Mouse (Mus musculus) midbrain, embryonic 14.5 days (tissue): Measurements from ENCODE around the gene Fto. TPM values are rescaled to one million over a fixed set of nuclear protein-coding genes. Genes with fewer than 3 reads are reported as not detected.
A peak's percentile ranks its signal among the peaks of the same experiment; 100 is the strongest.

Experiments
- ATAC-seq: fragments of 200-750 bp; cut with Nextera tagmentation; 2 replicates; pipeline ENCODE4 v1.8.0; 2017; ENCODE audit warnings: moderate number of reproducible peaks, moderate library complexity; ENCODE audit not compliant: low FRiP score, low TSS enrichment
- DNase-seq: peaks from one replicate; pipeline ENCODE4 v3.0.0-alpha.2; 2015
- H3K27ac ChIP-seq: fragments of 300-500 bp; sonication (generic); replicated peaks from 2 replicates; pipeline ENCODE4 v1.5.1; 2014; ENCODE audit warnings: mild to moderate bottlenecking, low read depth, low read length, moderate library complexity
- H3K27me3 ChIP-seq: fragments of 300-500 bp; sonication (generic); 2 replicates; pipeline ENCODE4 v1.6.1; 2014; ENCODE audit warnings: low read length, control low read depth, mixed read lengths; ENCODE audit not compliant: control insufficient read depth, insufficient read depth
- H3K36me3 ChIP-seq: fragments of 300-500 bp; sonication (generic); 2 replicates; pipeline ENCODE4 v1.6.1; 2014; ENCODE audit warnings: low read length, control low read depth; ENCODE audit not compliant: control insufficient read depth, insufficient read depth
- H3K4me1 ChIP-seq: fragments of 300-500 bp; sonication (generic); 2 replicates; pipeline ENCODE4 v1.6.1; 2014; ENCODE audit warnings: mild to moderate bottlenecking, antibody characterized with exemption, low read length, control low read depth; ENCODE audit not compliant: control insufficient read depth, insufficient read depth
- H3K4me2 ChIP-seq: fragments of 300-500 bp; sonication (generic); 2 replicates; pipeline ENCODE4 v1.6.1; 2014; ENCODE audit warnings: mild to moderate bottlenecking, low read length, moderate library complexity
- H3K4me3 ChIP-seq: fragments of 300-500 bp; sonication (generic); replicated peaks from 2 replicates; pipeline ENCODE4 v1.5.1; 2014; ENCODE audit warnings: low read depth, low read length
- H3K9ac ChIP-seq: fragments of 300-500 bp; sonication (generic); replicated peaks from 2 replicates; pipeline ENCODE4 v1.6.1; 2014; ENCODE audit warnings: mild to moderate bottlenecking, low read length, moderate library complexity
- H3K9me3 ChIP-seq: fragments of 300-500 bp; sonication (generic); 2 replicates; pipeline ENCODE4 v1.6.1; 2016; ENCODE audit warnings: low read length, control low read depth, mixed read lengths; ENCODE audit not compliant: control insufficient read depth
- WGBS: fragments of 180-500 bp; shearing (Covaris S2); extraction: QIAGEN DNeasy Blood & Tissue Kit; methylation state at CpG from one replicate; pipeline ENCODE4 v1.1.7; 2014; 5-methylcytosine and 5-hydroxymethylcytosine counted together
- polyA plus RNA-seq: library from polyadenylated mRNA; unstranded; fragments of >200 nt; fragmentation: Nextera tagmentation; extraction: Ambion mirVana; gene quantifications from 2 replicates; pipeline ENCODE4 v1.2.1, GENCODE M21; 2014

The Fto gene
- polyA plus RNA-seq, 1 experiment from 2014 or later, result 161 TPM

- Histone ChIP-seq H3K36me3 (no peaks in the 10 kb centered on the region), H3K4me3 (no peak overlapping the region), H3K9ac (no peak overlapping the region), H3K4me2 (no peak overlapping the region), H3K27ac (no peak overlapping the region), H3K4me1 (no peaks in the 10 kb centered on the region), H3K27me3 (no peaks in the 10 kb centered on the region), H3K9me3 (no peaks in the 10 kb centered on the region)
- no peak for DNase-seq
- WGBS, result 86% methylated on average over 11 of the region's 11 CpGs
- ATAC-seq, result no peak
Measured at GRCm38 (mm10) chr8:91584620-91585415, 271.5 kb downstream of the Fto start.

GRCm38 (mm10) chr8:91592436-91593105, 279.2 kb downstream of the Fto start:
- Histone ChIP-seq H3K27me3 (no peaks in the 10 kb centered on the region), H3K4me1 (peaks cover 25% of the 10 kb centered on the region), H3K4me2 (peak overlapping the region; percentile 29), H3K27ac (no peak overlapping the region), H3K36me3 (no peaks in the 10 kb centered on the region), H3K9ac (no peak overlapping the region), H3K9me3 (no peaks in the 10 kb centered on the region), H3K4me3 (no peak overlapping the region)
- WGBS, result 19% methylated on average over 10 of the region's 10 CpGs
- DNase-seq (peak; percentile 51), ATAC-seq (no peak)

GRCm38 (mm10) chr8:91593202-91593781, 280.0 kb downstream of the Fto start:
- H3K9me3 ChIP-seq, result no peaks in the 10 kb centered on the region
- H3K27me3 ChIP-seq, result no peaks in the 10 kb centered on the region
- ATAC-seq (no peak), DNase-seq (peak; percentile 43)
- H3K4me1 ChIP-seq, result peaks cover 25% of the 10 kb centered on the region
- no peak overlapping the region for H3K27ac ChIP-seq
- H3K36me3 ChIP-seq, result no peaks in the 10 kb centered on the region
- no peak overlapping the region for H3K4me3 ChIP-seq
- 27% methylated on average over 12 of the region's 12 CpGs for WGBS
- no peak overlapping the region for H3K9ac ChIP-seq
- H3K4me2 ChIP-seq, result peak overlapping the region; percentile 29

DNA sequence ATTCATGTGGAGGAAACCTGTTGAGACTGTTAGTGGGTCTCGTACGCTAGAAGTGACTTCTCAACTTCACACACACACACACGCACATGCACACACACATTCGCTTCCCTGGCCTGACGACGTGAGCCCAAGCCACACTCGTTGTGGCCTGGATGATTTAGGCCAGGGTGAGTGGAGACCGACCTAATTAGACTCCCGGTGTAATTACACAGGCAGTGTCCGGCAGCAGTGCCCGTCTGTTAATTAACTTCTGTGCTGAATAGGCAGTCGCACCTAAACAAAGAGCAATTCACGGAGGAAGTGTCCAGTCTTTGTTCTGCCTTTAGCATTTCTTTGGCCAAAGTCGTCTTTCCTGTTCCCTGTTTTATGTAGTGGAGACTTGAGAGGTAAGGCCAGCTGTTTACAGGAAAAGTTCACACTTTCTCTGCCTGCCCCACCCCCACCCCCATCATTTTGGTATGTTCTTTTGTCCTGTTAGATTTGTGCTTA, 286.1 kb downstream of the Fto start:
- Histone ChIP-seq H3K4me2 (no peak overlapping the region), H3K36me3 (no peaks in the 10 kb centered on the region), H3K27me3 (no peaks in the 10 kb centered on the region), H3K4me3 (no peak overlapping the region), H3K9me3 (no peaks in the 10 kb centered on the region), H3K27ac (no peak overlapping the region), H3K9ac (no peak overlapping the region), H3K4me1 (peaks cover 3% of the 10 kb centered on the region)
- DNase-seq (no peak), ATAC-seq (no peak)
- WGBS, result 62% methylated on average over 14 of the region's 14 CpGs

DNA sequence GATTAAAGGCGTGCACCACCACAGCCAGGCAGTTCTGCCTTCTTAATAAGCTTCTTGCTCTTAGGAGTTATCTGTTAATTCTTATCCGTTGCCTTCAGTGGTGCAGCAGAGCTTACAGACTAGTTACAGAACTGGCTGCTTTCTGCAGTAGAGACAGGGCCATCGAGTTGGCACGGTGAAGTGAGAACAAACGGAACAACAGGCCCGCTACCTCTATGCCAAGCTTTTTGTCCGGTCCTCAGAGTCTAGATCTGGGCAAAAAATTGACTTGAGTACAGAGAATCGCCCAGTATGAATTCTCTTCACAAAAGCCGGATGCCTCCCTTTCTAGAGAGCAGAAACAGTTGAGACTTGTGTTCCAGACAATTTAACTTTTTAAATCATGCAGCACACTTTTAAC, 290.4 kb downstream of the Fto start:
- 91% methylated on average over 9 of the region's 9 CpGs for whole genome bisulfite sequencing
- no peak overlapping the region for H3K4me2 ChIP-seq
- no peak overlapping the region for H3K27ac ChIP-seq

DNA sequence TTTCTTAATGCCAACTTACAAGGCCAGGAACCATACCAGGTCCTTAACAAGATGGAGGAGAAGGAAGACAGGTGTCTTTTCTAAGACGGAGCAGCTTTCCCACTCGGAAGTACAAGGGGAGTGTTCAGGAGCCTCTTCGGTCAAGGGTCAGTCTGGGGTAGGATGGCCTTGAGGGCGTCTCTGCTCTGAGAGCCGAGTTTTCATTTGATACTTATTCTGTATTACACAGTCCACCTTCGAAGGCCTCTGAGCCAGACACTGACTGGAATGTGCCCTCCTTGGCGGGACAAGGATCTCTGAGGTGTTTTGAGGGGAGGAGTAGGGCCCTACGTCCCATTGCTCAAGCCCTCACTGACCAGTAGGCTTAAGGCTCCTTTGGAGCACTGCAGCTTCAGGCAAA, 292.6 kb downstream of the Fto start:
- ATAC-seq (no peak), DNase-seq (no peak)
- no peak overlapping the region for H3K27ac ChIP-seq
- WGBS, result 89% methylated on average over 8 of the region's 8 CpGs
- no peak overlapping the region for H3K4me3 ChIP-seq
- no peaks in the 10 kb centered on the region for H3K9me3 ChIP-seq
- no peaks in the 10 kb centered on the region for H3K36me3 ChIP-seq
- H3K9ac ChIP-seq, result no peak overlapping the region
- peaks cover 2% of the 10 kb centered on the region for H3K4me1 ChIP-seq
- H3K4me2 ChIP-seq, result no peak overlapping the region
- no peaks in the 10 kb centered on the region for H3K27me3 ChIP-seq

More for the DNA sequence above, 290.4 kb downstream of the Fto start:
- no peak overlapping the region for H3K4me3 ChIP-seq
- ATAC-seq (no peak), DNase-seq (no peak)
- peaks cover 3% of the 10 kb centered on the region for H3K4me1 ChIP-seq
- no peaks in the 10 kb centered on the region for H3K27me3 ChIP-seq
- H3K9me3 ChIP-seq, result no peaks in the 10 kb centered on the region
- H3K9ac ChIP-seq, result no peak overlapping the region
- no peaks in the 10 kb centered on the region for H3K36me3 ChIP-seq

DNA sequence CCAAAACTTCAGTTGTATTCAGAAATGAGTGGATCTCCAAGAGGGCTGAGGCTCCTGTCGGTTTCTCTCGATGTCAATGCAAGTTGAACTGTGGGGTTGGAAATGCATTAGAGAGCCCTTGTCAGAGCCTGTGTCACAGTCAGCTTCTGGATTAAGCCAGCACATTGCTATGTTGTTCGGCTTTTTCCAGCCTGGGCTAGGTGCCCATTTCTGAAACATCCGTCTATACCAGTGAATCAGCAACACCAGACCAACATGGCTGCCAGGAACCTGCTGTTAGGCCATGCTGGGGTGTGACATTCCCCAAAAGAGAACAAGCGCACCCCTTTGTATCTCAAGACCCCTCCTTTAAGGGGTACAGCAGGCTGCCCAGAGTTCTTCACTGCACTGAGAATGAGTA, 293.8 kb downstream of the Fto start:
- DNase-seq, result peak; percentile 33
- WGBS, result 63% methylated on average over 5 of the region's 5 CpGs
- Histone ChIP-seq H3K9me3 (no peaks in the 10 kb centered on the region), H3K27ac (no peak overlapping the region), H3K9ac (no peak overlapping the region), H3K4me3 (no peak overlapping the region), H3K36me3 (no peaks in the 10 kb centered on the region), H3K4me1 (peaks cover 14% of the 10 kb centered on the region), H3K4me2 (no peak overlapping the region), H3K27me3 (no peaks in the 10 kb centered on the region)
- ATAC-seq, result no peak

- Histone ChIP-seq H3K9ac (no peak overlapping the region; the same call in 1 of the 2 replicates), H3K4me1 (peaks cover 37% of the 10 kb centered on the region), H3K27ac (peak overlapping the region; percentile 71), H3K9me3 (no peaks in the 10 kb centered on the region), H3K27me3 (no peaks in the 10 kb centered on the region), H3K4me3 (no peak overlapping the region), H3K36me3 (no peaks in the 10 kb centered on the region), H3K4me2 (peak overlapping the region; percentile 1; the same call in 1 of the 2 replicates)
- 26% methylated on average over 7 of the region's 7 CpGs for WGBS
- ATAC-seq (no peak), DNase-seq (peak; percentile 53)
Measured at GRCm38 (mm10) chr8:91611191-91611590, 297.9 kb downstream of the Fto start.
